Mouse (Mus musculus): ENCODE measurements around the gene Sec61a2. TPM values are rescaled to one million over a fixed set of nuclear protein-coding genes. Genes with fewer than 3 reads are reported as not detected.

The Sec61a2 gene
- total and polyA plus RNA-seq, 3 experiments, result 13.9 to 32.3 TPM; not detected in 1

GRCm38 (mm10) chr2:5941861-5942415, 46.7 kb upstream of the Sec61a2 start:
- DNase-seq (ENCODE audit: low read depth, low spot score), result peak; percentile 67
- Histone ChIP-seq H3K36me3 (ENCODE audit: control insufficient read depth in 1 of 2, insufficient read depth in 2 of 2, low read length in 2 of 2) (peaks cover 0 to 26% of the 10 kb centered on the region in 2 experiments; a peak in 2 of 4 replicates), H3K4me1 (ENCODE audit: control insufficient read depth in 1 of 2, insufficient read depth in 2 of 2, low read length in 2 of 2) (peaks cover 22 to 27% of the 10 kb centered on the region in 2 experiments), H3K4me3 (ENCODE audit: control insufficient read depth in 1 of 2, insufficient read depth in 1 of 2, low read depth in 2 of 2, low read length in 2 of 2) (peak overlapping the region; percentile 83 to 100), H3K9ac (ENCODE audit: control insufficient read depth, low read depth, low read length, poor library complexity, severe bottlenecking) (peak overlapping the region; percentile 66), H3K79me2 (ENCODE audit: control insufficient read depth, insufficient read depth, low read length, poor library complexity) (no peaks in the 10 kb centered on the region), H3K27ac (ENCODE audit: control insufficient read depth, low read depth, low read length) (no peak overlapping the region; the same call in 1 of the 2 replicates), H3K27me3 (ENCODE audit: control insufficient read depth in 1 of 2, insufficient read depth in 2 of 2, low read length in 2 of 2) (no peaks in the 10 kb centered on the region), H3K9me3 (replicated peaks; ENCODE audit: insufficient read depth, low read length) (no peaks in the 10 kb centered on the region)
- no peak for TF ChIP-seq MAFK (IDR thresholded peaks at IDR 0.05; ENCODE audit: borderline replicate concordance, low read depth, low read length)
- TF ChIP-seq SMC3 (IDR thresholded peaks at IDR 0.05; ENCODE audit: low read depth, low read length), result no peak
- TF ChIP-seq ZMIZ1 (IDR thresholded peaks at IDR 0.05; ENCODE audit: low read depth, low read length), result no peak
- TF ChIP-seq MAZ (IDR thresholded peaks at IDR 0.05; ENCODE audit: low read depth, low read length), result no peak
- TF ChIP-seq BHLHE40 (IDR thresholded peaks at IDR 0.05; ENCODE audit: borderline replicate concordance, low read depth, low read length), result no peak
- no peak for TF ChIP-seq TBP (IDR thresholded peaks at IDR 0.05; ENCODE audit: low read depth, low read length)
- no peak for TF ChIP-seq EP300 (IDR thresholded peaks at IDR 0.05; ENCODE audit: low read depth in 1 of 2, low read length in 2 of 2)
- no peak for TF ChIP-seq UBTF (IDR thresholded peaks at IDR 0.05; ENCODE audit: borderline replicate concordance, insufficient read depth, low read depth, low read length)
- no peak for TF ChIP-seq NELFE (IDR thresholded peaks at IDR 0.05; ENCODE audit: low read depth, low read length)
- TF ChIP-seq ETS1 (IDR thresholded peaks at IDR 0.05; ENCODE audit: low read depth, low read length), result no peak
- no peak for TF ChIP-seq ZKSCAN1 (IDR thresholded peaks at IDR 0.05; ENCODE audit: low read depth, low read length)
- no peak for TF ChIP-seq CTCF (IDR thresholded peaks at IDR 0.05 in 2 of 3, conservative IDR thresholded peaks at IDR 0.05 in 1 of 3; ENCODE audit: control insufficient read depth in 1 of 3, insufficient read depth in 1 of 3, low read depth in 2 of 3, low read length in 3 of 3, poor library complexity in 1 of 3, severe bottlenecking in 1 of 3)
- TF ChIP-seq JUND (IDR thresholded peaks at IDR 0.05; ENCODE audit: low read depth, low read length), result no peak
- no peak for TF ChIP-seq MEF2A (IDR thresholded peaks at IDR 0.05; ENCODE audit: extremely low read depth, insufficient replicate concordance, low read depth, low read length, poor library complexity, severe bottlenecking)

GRCm38 (mm10) chr2:5940936-5941335, 45.7 kb upstream of the Sec61a2 start:
- H3K36me3 ChIP-seq (ENCODE audit: control insufficient read depth in 1 of 2, insufficient read depth in 2 of 2, low read length in 2 of 2), result peaks cover 0 to 21% of the 10 kb centered on the region in 2 experiments; a peak in 2 of 4 replicates
- no peak for DNase-seq (ENCODE audit: low read depth, low spot score)
- H3K27ac ChIP-seq (ENCODE audit: control insufficient read depth, low read depth, low read length), result no peak overlapping the region
- TF ChIP-seq ETS1 (IDR thresholded peaks at IDR 0.05; ENCODE audit: low read depth, low read length) (no peak), UBTF (IDR thresholded peaks at IDR 0.05; ENCODE audit: borderline replicate concordance, insufficient read depth, low read depth, low read length) (no peak), RCOR1 (IDR thresholded peaks at IDR 0.05; ENCODE audit: low read depth, low read length) (no peak), MAZ (IDR thresholded peaks at IDR 0.05; ENCODE audit: low read depth, low read length) (no peak), USF2 (IDR thresholded peaks at IDR 0.05; ENCODE audit: borderline replicate concordance in 1 of 2, insufficient read depth in 1 of 2, low read depth in 1 of 2, low read length in 2 of 2) (no peak), CHD2 (IDR thresholded peaks at IDR 0.05; ENCODE audit: low read length) (no peak), USF1 (IDR thresholded peaks at IDR 0.05; ENCODE audit: low read depth, low read length) (no peak), MYB (IDR thresholded peaks at IDR 0.05; ENCODE audit: low read depth, low read length) (no peak), SIN3A (IDR thresholded peaks at IDR 0.05; ENCODE audit: low read length) (no peak), MXI1 (IDR thresholded peaks at IDR 0.05; ENCODE audit: low read depth, low read length) (no peak), ZC3H11A (IDR thresholded peaks at IDR 0.05; ENCODE audit: low read depth, low read length) (no peak), EP300 (IDR thresholded peaks at IDR 0.05; ENCODE audit: low read depth in 1 of 2, low read length in 2 of 2) (no peak), GABPA (IDR thresholded peaks at IDR 0.05; ENCODE audit: low read depth, low read length) (no peak), JUND (IDR thresholded peaks at IDR 0.05; ENCODE audit: low read depth, low read length) (no peak), E2F4 (IDR thresholded peaks at IDR 0.05; ENCODE audit: borderline replicate concordance, low read depth, low read length) (no peak), NELFE (IDR thresholded peaks at IDR 0.05; ENCODE audit: low read depth, low read length) (no peak), MAX (IDR thresholded peaks at IDR 0.05; ENCODE audit: low read length) (no peak), TAL1 (IDR thresholded peaks at IDR 0.05; ENCODE audit: low read length) (no peak), TCF12 (IDR thresholded peaks at IDR 0.05; ENCODE audit: low read depth, low read length) (no peak)
- no peaks in the 10 kb centered on the region for H3K79me2 ChIP-seq (ENCODE audit: control insufficient read depth, insufficient read depth, low read length, poor library complexity)
- H3K9me3 ChIP-seq (replicated peaks; ENCODE audit: insufficient read depth, low read length), result no peaks in the 10 kb centered on the region
- no peaks in the 10 kb centered on the region for H3K27me3 ChIP-seq (ENCODE audit: control insufficient read depth in 1 of 2, insufficient read depth in 2 of 2, low read length in 2 of 2)
- no peak overlapping the region for H3K4me3 ChIP-seq (ENCODE audit: control insufficient read depth in 1 of 2, insufficient read depth in 1 of 2, low read depth in 2 of 2, low read length in 2 of 2)
- H3K4me1 ChIP-seq (ENCODE audit: control insufficient read depth in 1 of 2, insufficient read depth in 2 of 2, low read length in 2 of 2), result peaks cover 16 to 18% of the 10 kb centered on the region in 2 experiments
- no peak overlapping the region for H3K9ac ChIP-seq (ENCODE audit: control insufficient read depth, low read depth, low read length, poor library complexity, severe bottlenecking)

Measured in MEL (cell line).